Mouse (Mus musculus): ENCODE data around the gene Gm20422.

Gm20422 gene

GRCm38 (mm10) chr8:69701810-69702209 lies 72.9 kb downstream of the Gm20422 start:
- DNase-seq (ENCODE audit: low spot score), result no peak
